Mouse (Mus musculus) G1E (cell line): ENCODE results near the gene Grik3. TPM values are rescaled to one million over a fixed set of nuclear protein-coding genes. Genes with fewer than 3 reads are reported as not detected.

ENCODE experiments used
- ATAC-seq: 2 replicates; pipeline ENCODE4 v1.8.0; 2016; ENCODE audit warnings: mild to moderate bottlenecking; ENCODE audit not compliant: insufficient number of reproducible peaks, poor library complexity, low FRiP score, severe bottlenecking; ENCODE audit errors: extremely low read depth
- DNase-seq: peaks from one replicate; pipeline ENCODE4 v3.0.0; 2012; ENCODE audit warnings: low spot score
- H3K27me3 ChIP-seq: 2 replicates; pipeline ENCODE4 v1.6.1; 2012; ENCODE audit warnings: mild to moderate bottlenecking, low read length, inconsistent platforms; ENCODE audit not compliant: insufficient read depth
- H3K36me3 ChIP-seq: replicated peaks from 2 replicates; pipeline ENCODE3; 2012; ENCODE audit warnings: mild to moderate bottlenecking, inconsistent platforms
- H3K4me1 ChIP-seq: 2 replicates; pipeline ENCODE4 v1.6.1; 2012; ENCODE audit warnings: low read depth, low read length, inconsistent platforms, mixed read lengths; ENCODE audit not compliant: insufficient read depth
- H3K4me3 ChIP-seq: 2 replicates; pipeline ENCODE4 v1.5.1; 2012; ENCODE audit warnings: low read depth, mild to moderate bottlenecking, inconsistent platforms, low read length, moderate library complexity, mixed read lengths
- H3K9me3 ChIP-seq: replicated peaks from 2 replicates; pipeline ENCODE4 v1.6.1; 2012; ENCODE audit warnings: inconsistent platforms
- CTCF ChIP-seq: IDR thresholded peaks from 2 replicates; pipeline ENCODE4 v1.5.1; 2012; ENCODE audit warnings: low read depth, low read length, inconsistent platforms, mixed read lengths
- GATA1 ChIP-seq: IDR thresholded peaks from 2 replicates; pipeline ENCODE4 v1.6.1; 2012; ENCODE audit warnings: borderline replicate concordance, low read length, inconsistent platforms, mixed read lengths
- GATA2 ChIP-seq: IDR thresholded peaks from 2 replicates; pipeline ENCODE4 v1.6.1; 2012; ENCODE audit warnings: low read depth, low read length, inconsistent platforms, borderline replicate concordance
- POLR2AphosphoS5 ChIP-seq: IDR thresholded peaks from 2 replicates; pipeline ENCODE4 v1.6.1; 2012; ENCODE audit warnings: low read depth, low read length, inconsistent platforms; ENCODE audit not compliant: insufficient replicate concordance
- TAL1 ChIP-seq: conservative IDR thresholded peaks from 2 replicates; pipeline ENCODE4 v1.6.1; 2012; ENCODE audit warnings: low read depth, low read length, inconsistent platforms, mixed read lengths
- polyA plus RNA-seq: library from polyadenylated mRNA; stranded (reverse); fragments of >175 nt; gene quantifications from 2 replicates; pipeline ENCODE4 v1.2.3, GENCODE M21; 2012
- total RNA-seq, 2 experiments: library from RNA; stranded (forward) in 1 of 2; stranded (reverse) in 1 of 2; fragments of 200-1000 nt in 1 of 2; fragments of >200 nt in 1 of 2; fragmentation: Nextera tagmentation in 1 of 2; gene quantifications; 2 replicates each; pipeline ENCODE4 v1.2.3; 2014 to 2017

Grik3 gene
- total and polyA plus RNA-seq, 3 experiments: 0.05 TPM; not detected in 2

DNA sequence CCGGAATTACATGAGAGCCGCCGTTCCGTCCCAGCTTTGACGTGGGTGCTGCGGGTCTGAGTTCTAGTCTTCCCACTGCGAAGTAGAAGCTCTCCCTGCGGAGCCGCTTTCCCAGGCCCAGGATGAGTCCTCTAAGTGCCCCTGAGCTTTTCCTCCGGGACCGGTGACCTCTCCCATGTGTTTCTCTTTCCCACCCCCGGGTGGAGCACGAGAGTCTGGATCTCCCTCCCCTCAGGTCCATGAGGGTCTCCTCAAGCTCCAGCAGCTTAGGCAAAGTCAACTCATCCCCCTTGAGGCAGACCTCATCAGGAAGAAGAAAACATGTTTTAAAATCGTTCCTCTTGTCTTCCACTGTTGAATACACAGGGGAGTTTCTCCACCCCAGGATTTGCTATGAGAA is 127.4 kb downstream of the Grik3 start:
- H3K4me1 ChIP-seq: no peaks in the 10 kb centered on the region
- TF ChIP-seq GATA1 (no peak), TAL1 (no peak), POLR2AphosphoS5 (no peak), CTCF (no peak), GATA2 (no peak)

GRCm38 (mm10) chr4:125618524-125619320 is 128.2 kb downstream of the Grik3 start:
- Histone ChIP-seq H3K9me3 (peaks cover 53% of the 10 kb centered on the region), H3K36me3 (no peaks in the 10 kb centered on the region), H3K27me3 (no peaks in the 10 kb centered on the region; the same call in 1 of the 2 replicates), H3K4me1 (no peaks in the 10 kb centered on the region), H3K4me3 (no peak overlapping the region)
- TF ChIP-seq GATA1 (no peak), TAL1 (no peak), CTCF (no peak), POLR2AphosphoS5 (no peak)
- DNase-seq (no peak), ATAC-seq (no peak)

More for the DNA sequence above, 127.4 kb downstream of the Grik3 start:
- DNase-seq (no peak), ATAC-seq (no peak)
- H3K4me3 ChIP-seq: no peak overlapping the region
- peaks cover 56% of the 10 kb centered on the region for H3K9me3 ChIP-seq
- no peaks in the 10 kb centered on the region; the same call in 1 of the 2 replicates for H3K27me3 ChIP-seq
- no peaks in the 10 kb centered on the region for H3K36me3 ChIP-seq

GRCm38 (mm10) chr4:125624885-125625678 is 134.6 kb downstream of the Grik3 start:
- Histone ChIP-seq H3K4me3 (no peak overlapping the region), H3K36me3 (no peaks in the 10 kb centered on the region), H3K4me1 (no peaks in the 10 kb centered on the region), H3K27me3 (no peaks in the 10 kb centered on the region; the same call in 1 of the 2 replicates), H3K9me3 (peaks cover 79% of the 10 kb centered on the region)
- TF ChIP-seq GATA1: no peak
- no peak for TF ChIP-seq POLR2AphosphoS5
- ATAC-seq: no peak
- DNase-seq: no peak

GRCm38 (mm10) chr4:125629544-125629943 is 139.0 kb downstream of the Grik3 start:
- ATAC-seq (no peak), DNase-seq (no peak)
- Histone ChIP-seq H3K9me3 (peaks cover 91% of the 10 kb centered on the region), H3K27me3 (no peaks in the 10 kb centered on the region), H3K36me3 (no peaks in the 10 kb centered on the region), H3K4me3 (no peak overlapping the region), H3K4me1 (no peaks in the 10 kb centered on the region)
- TF ChIP-seq GATA2: no peak
- TF ChIP-seq POLR2AphosphoS5: no peak
- TF ChIP-seq CTCF: no peak

DNA sequence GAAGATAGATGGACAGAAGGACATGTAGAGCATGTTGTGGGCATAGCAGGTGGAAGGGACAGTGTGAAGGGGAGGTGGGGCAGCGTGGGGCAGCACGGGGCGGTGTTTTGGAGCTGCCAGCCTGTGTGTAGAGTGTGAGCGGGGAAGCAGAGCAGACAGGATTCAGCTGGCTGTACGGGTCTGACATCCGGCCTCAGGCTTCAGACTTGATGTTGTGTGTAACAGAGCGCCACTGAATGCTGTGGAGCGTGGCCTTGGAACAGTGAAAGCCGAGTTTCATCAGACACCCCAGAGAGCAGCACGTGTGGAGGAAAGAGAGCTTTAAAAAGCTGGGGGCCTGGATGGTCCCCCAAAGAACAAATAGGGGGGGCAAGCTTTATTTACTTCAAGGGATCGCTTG is 144.5 kb downstream of the Grik3 start:
- Histone ChIP-seq H3K27me3 (no peaks in the 10 kb centered on the region), H3K36me3 (no peaks in the 10 kb centered on the region), H3K4me3 (no peak overlapping the region), H3K9me3 (peaks cover 93% of the 10 kb centered on the region), H3K4me1 (no peaks in the 10 kb centered on the region)
- ATAC-seq (no peak), DNase-seq (no peak)
- TF ChIP-seq GATA2 (no peak), POLR2AphosphoS5 (no peak), CTCF (no peak)

- Histone ChIP-seq H3K36me3 (no peaks in the 10 kb centered on the region), H3K4me1 (no peaks in the 10 kb centered on the region), H3K9me3 (peaks cover 94% of the 10 kb centered on the region), H3K4me3 (0 out of 2 replicates have a peak overlapping the region, but pooled peaks have one; percentile 0), H3K27me3 (no peaks in the 10 kb centered on the region)
- no peak for TF ChIP-seq GATA2
- TF ChIP-seq GATA1: no peak
- no peak for TF ChIP-seq TAL1
- TF ChIP-seq POLR2AphosphoS5: no peak
- TF ChIP-seq CTCF: no peak
- ATAC-seq (no peak), DNase-seq (no peak)
Observed at GRCm38 (mm10) chr4:125636616-125637304, 146.3 kb downstream of the Grik3 start.
